Mouse (Mus musculus) heart, postnatal 0 days (tissue): ENCODE measurements around the gene Ptcra. TPM values are rescaled to one million over a fixed set of nuclear protein-coding genes. Genes with fewer than 3 reads are reported as not detected.
A peak's percentile ranks its signal among the peaks of the same experiment; 100 is the strongest.

Experiments
- ATAC-seq: fragments of 200-750 bp; cut with Nextera tagmentation; 2 replicates; pipeline ENCODE4 v1.8.0; 2017; ENCODE audit warnings: low read depth, moderate number of reproducible peaks, moderate library complexity; ENCODE audit not compliant: insufficient read depth
- DNase-seq: peaks from one replicate; pipeline ENCODE4 v3.0.0-alpha.2; 2016; ENCODE audit warnings: low spot score
- H3K27ac ChIP-seq: fragments of 300-500 bp; sonication (generic); 2 replicates; pipeline ENCODE4 v1.5.1; 2014; ENCODE audit warnings: low read depth, mild to moderate bottlenecking
- H3K27me3 ChIP-seq: fragments of 300-500 bp; sonication (generic); 2 replicates; pipeline ENCODE4 v1.6.1; 2014; ENCODE audit warnings: low read length, mixed read lengths; ENCODE audit not compliant: control insufficient read depth, insufficient read depth
- H3K36me3 ChIP-seq: fragments of 300-500 bp; sonication (generic); replicated peaks from 2 replicates; pipeline ENCODE4 v1.6.1; 2014; ENCODE audit warnings: low read length, mixed read lengths; ENCODE audit not compliant: control insufficient read depth, insufficient read depth
- H3K4me1 ChIP-seq: fragments of 300-500 bp; sonication (generic); 2 replicates; pipeline ENCODE4 v1.6.1; 2014; ENCODE audit warnings: antibody characterized with exemption; ENCODE audit not compliant: control insufficient read depth, insufficient read depth
- H3K4me2 ChIP-seq: fragments of 300-500 bp; sonication (generic); 2 replicates; pipeline ENCODE4 v1.6.1; 2014; ENCODE audit warnings: low read depth, mild to moderate bottlenecking, low read length, moderate library complexity
- H3K4me3 ChIP-seq: fragments of 300-500 bp; sonication (generic); 2 replicates; pipeline ENCODE4 v1.5.1; 2014; ENCODE audit warnings: low read depth, low read length
- H3K9ac ChIP-seq: fragments of 300-500 bp; sonication (generic); replicated peaks from 2 replicates; pipeline ENCODE4 v1.6.1; 2014; ENCODE audit warnings: low read depth, low read length, mixed read lengths
- H3K9me3 ChIP-seq: fragments of 300-500 bp; sonication (generic); replicated peaks from 2 replicates; pipeline ENCODE4 v1.6.1; 2016; ENCODE audit warnings: low read length; ENCODE audit not compliant: control insufficient read depth
- CTCF ChIP-seq: IDR thresholded peaks from 2 replicates; pipeline ENCODE4 v1.5.1; 2016; ENCODE audit warnings: antibody characterized with exemption, control low read depth, low read depth
- EP300 ChIP-seq: IDR thresholded peaks from 2 replicates; pipeline ENCODE4 v1.6.1; 2016; ENCODE audit warnings: antibody characterized with exemption, low read depth
- WGBS: fragments of 180-500 bp; shearing (Covaris S2); extraction: QIAGEN DNeasy Blood & Tissue Kit; methylation state at CpG from one replicate; pipeline ENCODE4 v1.1.7; 2014; 5-methylcytosine and 5-hydroxymethylcytosine counted together
- polyA plus RNA-seq: library from polyadenylated mRNA; unstranded; fragments of >200 nt; fragmentation: Nextera tagmentation; extraction: Ambion mirVana; gene quantifications from 2 replicates; pipeline ENCODE4 v1.2.1, GENCODE M21; 2015
- total RNA-seq: library from RNA; depleted of rRNA; stranded (reverse); fragments of >200 nt; gene quantifications from 2 replicates; pipeline ENCODE4 v1.2.3, GENCODE M21; 2014; ENCODE audit warnings: low replicate concordance

The Ptcra gene
- total and polyA plus RNA-seq, 2 experiments from 2014 or later, result not detected

DNA sequence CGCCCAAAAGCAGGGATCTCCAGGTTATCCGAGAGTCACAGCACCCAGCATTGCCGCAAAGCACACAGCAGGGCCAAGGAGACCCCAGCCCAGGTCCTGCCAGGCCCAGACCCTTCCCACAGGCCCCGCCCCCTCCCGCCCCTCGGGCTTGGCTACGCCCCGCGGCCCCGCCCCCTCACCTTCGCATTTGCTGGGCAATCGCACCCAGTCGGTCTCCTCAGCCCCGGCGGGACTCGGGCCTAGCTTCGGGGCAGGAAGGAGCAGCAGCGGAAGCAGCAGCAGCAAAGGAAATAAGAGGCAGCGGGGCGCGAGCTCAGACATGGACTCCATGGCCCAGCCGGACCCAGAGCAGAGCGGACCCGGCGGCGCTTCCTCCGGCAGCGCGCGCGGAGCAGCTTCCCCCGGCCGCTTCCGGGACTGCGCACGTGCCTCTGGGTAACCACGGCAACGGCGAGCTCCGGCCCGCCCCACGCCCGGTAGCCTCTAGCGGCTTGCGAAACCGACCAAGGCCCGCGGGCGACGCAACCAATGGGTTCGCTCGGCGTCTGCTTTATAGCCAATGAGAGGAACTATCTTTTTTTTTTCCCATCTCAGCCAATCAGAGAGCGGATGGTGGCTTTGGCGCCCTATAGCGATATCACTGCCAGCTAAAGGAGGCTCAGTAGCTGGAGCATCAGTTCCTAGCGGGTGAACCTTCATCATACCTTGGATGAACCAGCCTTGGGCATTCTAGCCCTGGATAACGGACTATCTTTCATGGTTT, 11.5 kb downstream of the Ptcra start, which contains the start of gene Cnpy3:
Gene Cnpy3, minus strand, starts transcription at position 421 of the 763 bp plus-strand sequence.
- peak within 1 kb of the TSS; percentile 74 for H3K9ac ChIP-seq
- 1% methylated on average over 58 of the region's 58 CpGs for WGBS
- no peaks in the 10 kb centered on the region for H3K9me3 ChIP-seq
- peak; percentile 91 for TF ChIP-seq EP300
- no peak for TF ChIP-seq CTCF
- 0 out of 2 replicates have a peak, but pooled peaks cover 7% of the 10 kb centered on the region for H3K4me1 ChIP-seq
- peak; percentile 98 for ATAC-seq
- no peaks in the 10 kb centered on the region for H3K27me3 ChIP-seq
- peak within 1 kb of the TSS; percentile 71 for H3K4me2 ChIP-seq
- no peaks in the 10 kb centered on the region; the same call in 1 of the 2 replicates for H3K36me3 ChIP-seq
- peak; percentile 98 for DNase-seq
- peak within 1 kb of the TSS; percentile 90 for H3K27ac ChIP-seq
- H3K4me3 ChIP-seq, result peak within 1 kb of the TSS; percentile 78

DNA sequence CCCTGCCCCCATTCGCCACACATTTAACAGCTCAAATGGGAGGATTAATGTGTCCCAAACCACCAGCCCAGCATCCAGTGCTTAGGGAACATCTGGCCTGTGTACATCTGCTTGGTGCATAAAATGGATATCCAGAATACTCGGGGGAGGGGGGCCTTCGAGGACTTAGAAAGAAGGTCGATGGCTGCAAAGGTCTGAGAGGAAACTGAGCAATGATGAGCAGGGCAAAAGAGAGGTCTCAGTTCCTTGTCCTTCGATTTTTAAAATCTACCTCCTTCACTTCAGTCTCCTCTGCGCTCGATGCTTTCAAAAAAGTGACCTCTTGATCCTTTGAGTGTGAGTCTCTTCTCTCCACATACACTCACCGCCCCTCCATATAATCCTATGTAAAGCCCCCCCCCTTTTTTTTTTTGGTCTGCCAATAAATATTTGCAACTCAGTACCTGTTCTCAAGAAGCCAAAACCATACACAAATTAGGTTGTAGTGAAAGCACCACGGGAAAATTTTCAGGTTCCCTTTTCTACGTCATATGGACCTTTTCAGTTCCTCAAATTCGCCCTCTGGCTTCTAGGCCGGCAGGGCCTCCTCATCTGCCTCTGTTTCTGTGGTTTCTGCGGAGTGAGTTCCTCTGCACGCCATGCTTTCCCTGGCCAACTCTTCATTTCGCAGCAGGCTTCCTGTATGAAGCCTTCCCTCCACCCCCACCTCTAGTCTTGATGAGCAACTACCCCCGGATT, 12.3 kb downstream of the Ptcra start:
- TF ChIP-seq EP300, result no peak
- Histone ChIP-seq H3K9ac (peak overlapping the region; percentile 74), H3K27me3 (no peaks in the 10 kb centered on the region), H3K36me3 (peaks cover 3% of the 10 kb centered on the region; the same call in 1 of the 2 replicates), H3K4me1 (0 out of 2 replicates have a peak, but pooled peaks cover 7% of the 10 kb centered on the region), H3K27ac (peak overlapping the region; percentile 90), H3K4me2 (peak overlapping the region; percentile 71), H3K9me3 (no peaks in the 10 kb centered on the region), H3K4me3 (peak overlapping the region; percentile 78)
- peak; percentile 23 for DNase-seq
- peak; percentile 6 for ATAC-seq
- 30% methylated on average over 16 of the region's 16 CpGs for WGBS

DNA sequence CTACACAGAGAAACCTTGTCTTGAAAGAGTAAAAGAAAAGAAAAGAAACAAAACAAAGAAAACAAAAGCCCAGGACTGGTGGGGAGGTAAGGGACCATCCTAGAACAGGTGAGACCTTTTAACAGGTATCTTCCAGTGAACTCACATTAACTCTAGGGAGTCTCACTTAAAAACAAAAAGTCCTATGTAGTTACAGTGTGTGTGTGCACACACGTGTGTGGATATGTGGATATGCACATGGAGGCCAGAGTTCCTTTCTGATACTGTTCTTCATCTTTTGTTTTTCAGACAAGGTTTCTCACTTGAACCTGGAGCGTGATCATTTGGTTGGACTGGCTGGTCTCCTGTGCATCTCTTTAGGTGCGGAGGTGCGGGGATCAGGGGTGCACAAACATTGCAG, 12.9 kb downstream of the Ptcra start:
- Histone ChIP-seq H3K27me3 (no peaks in the 10 kb centered on the region), H3K9ac (0 out of 2 replicates have a peak overlapping the region, but pooled peaks have one; percentile 74), H3K9me3 (no peaks in the 10 kb centered on the region), H3K4me2 (peak overlapping the region; percentile 71; the same call in 1 of the 2 replicates), H3K36me3 (peaks cover 8% of the 10 kb centered on the region; the same call in 1 of the 2 replicates), H3K27ac (no peak overlapping the region), H3K4me1 (0 out of 2 replicates have a peak, but pooled peaks cover 7% of the 10 kb centered on the region), H3K4me3 (no peak overlapping the region)
- 85% methylated on average over 4 of the region's 4 CpGs for WGBS
- no peak for ATAC-seq
- TF ChIP-seq CTCF (no peak), EP300 (no peak)
- no peak for DNase-seq

DNA sequence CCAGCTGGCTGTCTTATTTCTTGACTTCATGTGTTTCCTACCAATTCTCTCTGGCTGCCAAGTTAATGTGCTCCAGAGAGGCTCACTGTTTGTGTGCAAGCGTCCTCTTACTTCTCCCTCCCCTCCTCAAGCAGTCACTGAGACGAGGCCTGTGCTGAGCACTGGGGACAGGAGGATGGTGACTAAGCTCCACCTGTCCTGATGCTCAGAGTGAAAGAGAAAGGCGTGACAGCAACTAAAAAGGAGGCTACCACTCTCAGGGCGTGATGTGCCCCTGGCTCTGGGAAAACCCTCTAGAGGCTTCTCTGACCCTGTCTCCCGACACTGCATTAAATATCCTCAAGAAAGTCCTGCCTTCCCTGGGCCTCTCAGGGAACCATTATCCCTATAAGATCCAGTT, 14.2 kb downstream of the Ptcra start:
- Histone ChIP-seq H3K27ac (no peak overlapping the region), H3K4me2 (no peak overlapping the region), H3K4me3 (no peak overlapping the region), H3K9ac (no peak overlapping the region), H3K36me3 (peaks cover 15% of the 10 kb centered on the region), H3K4me1 (0 out of 2 replicates have a peak, but pooled peaks cover 7% of the 10 kb centered on the region), H3K9me3 (no peaks in the 10 kb centered on the region), H3K27me3 (no peaks in the 10 kb centered on the region)
- ATAC-seq (no peak), DNase-seq (no peak)
- no peak for TF ChIP-seq EP300
- 89% methylated on average over 5 of the region's 5 CpGs for WGBS

DNA sequence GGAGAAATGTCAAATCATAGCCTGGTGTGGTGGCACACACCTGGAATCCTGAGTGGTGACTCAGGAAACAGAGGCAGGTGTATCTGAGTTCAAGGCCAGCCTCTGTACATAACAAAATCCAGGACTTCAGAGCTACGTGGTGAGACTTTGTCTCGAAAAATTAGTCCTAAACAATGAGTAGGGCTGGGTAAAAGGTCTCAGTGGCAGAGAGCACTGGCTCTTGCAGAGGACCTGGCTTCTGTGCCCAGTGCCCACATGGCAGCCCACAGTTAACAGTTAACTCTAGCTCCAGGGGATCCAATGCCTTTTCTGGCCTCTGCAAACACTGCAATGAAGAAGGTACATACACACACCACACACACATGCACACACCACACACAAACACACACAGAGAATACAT, 15.7 kb downstream of the Ptcra start:
- Histone ChIP-seq H3K27ac (no peak overlapping the region), H3K4me2 (no peak overlapping the region), H3K9ac (no peak overlapping the region), H3K27me3 (no peaks in the 10 kb centered on the region), H3K9me3 (no peaks in the 10 kb centered on the region), H3K4me1 (0 out of 2 replicates have a peak, but pooled peaks cover 7% of the 10 kb centered on the region), H3K36me3 (peaks cover 24% of the 10 kb centered on the region), H3K4me3 (no peak overlapping the region)
- no peak for ATAC-seq
- WGBS, result 93% methylated on average over 2 of the region's 2 CpGs
- DNase-seq, result no peak
- TF ChIP-seq EP300 (no peak), CTCF (no peak)
